Mouse (Mus musculus) spleen, adult 2 months (tissue): ENCODE measurements around the gene Thada. TPM values are rescaled to one million over a fixed set of nuclear protein-coding genes. Genes with fewer than 3 reads are reported as not detected.
"Not testable (repeated sequence)": the region's sequence is repeated elsewhere in the genome, so short reads cannot be mapped to it uniquely, and the experiment has no call there.

Experiments
- DNase-seq, 2 experiments: peaks; one replicate each; pipeline versions ENCODE4 v3.0.0 to v3.0.0-alpha.2; 2012 to 2021; ENCODE audit warnings: low spot score in 2 of 2, low read depth in 1 of 2
- H3K27ac ChIP-seq: fragments of 200-500 bp; 2 replicates; pipeline ENCODE4 v1.5.1; 2012; ENCODE audit warnings: low read length, inconsistent platforms; ENCODE audit not compliant: insufficient read depth
- H3K27me3 ChIP-seq: fragments of 200-500 bp; 2 replicates; pipeline ENCODE4 v1.6.1; 2012; ENCODE audit warnings: mild to moderate bottlenecking, moderate library complexity, low read length, inconsistent platforms; ENCODE audit not compliant: control insufficient read depth, insufficient read depth
- H3K36me3 ChIP-seq: fragments of 200-500 bp; 2 replicates; pipeline ENCODE4 v1.6.1; 2012; ENCODE audit warnings: mild to moderate bottlenecking, low read length, inconsistent platforms; ENCODE audit not compliant: control insufficient read depth, insufficient read depth
- H3K4me1 ChIP-seq: fragments of 200-500 bp; 2 replicates; pipeline ENCODE4 v1.6.1; 2011; ENCODE audit warnings: inconsistent platforms; ENCODE audit not compliant: control insufficient read depth, insufficient read depth, insufficient read length
- H3K4me3 ChIP-seq: fragments of 200-500 bp; 2 replicates; pipeline ENCODE4 v1.5.1; 2011; ENCODE audit warnings: mild to moderate bottlenecking, inconsistent platforms; ENCODE audit not compliant: insufficient read depth, insufficient read length; ENCODE audit errors: extremely low read depth
- CTCF ChIP-seq: fragments of 200-500 bp; IDR thresholded peaks from 2 replicates; pipeline ENCODE4 v1.5.1; 2011; ENCODE audit warnings: mild to moderate bottlenecking, inconsistent platforms; ENCODE audit not compliant: insufficient read depth, insufficient read length, insufficient replicate concordance; ENCODE audit errors: extremely low read depth
- POLR2A ChIP-seq: fragments of 200-500 bp; IDR thresholded peaks from 2 replicates; pipeline ENCODE4 v1.6.1; 2011; ENCODE audit warnings: low read depth, low read length, inconsistent platforms
- WGBS: fragments of 180-500 bp; shearing (Covaris S2); methylation state at CpG from one replicate; pipeline ENCODE4 v1.1.7; 2018; 5-methylcytosine and 5-hydroxymethylcytosine counted together
- polyA plus RNA-seq: library from polyadenylated mRNA; depleted of rRNA; stranded (reverse); fragments of >200 nt; gene quantifications from 2 replicates; pipeline ENCODE4 v1.2.3, GENCODE M21; 2012

Gene Thada
- polyA plus RNA-seq, 1 experiment = 17.2 TPM

GRCm38 (mm10) chr17:84233758-84234157, 232.2 kb downstream of the Thada start:
- H3K27me3 ChIP-seq = no peaks in the 10 kb centered on the region
- TF ChIP-seq CTCF (no peak), POLR2A (no peak)
- peaks cover 6% of the 10 kb centered on the region; the same call in 1 of the 2 replicates for H3K4me1 ChIP-seq
- DNase-seq = no peak
- no peak overlapping the region for H3K4me3 ChIP-seq
- peaks cover 10% of the 10 kb centered on the region for H3K36me3 ChIP-seq
- WGBS = 94% methylated on average over 2 of the region's 2 CpGs
- H3K27ac ChIP-seq = no peak overlapping the region

- Histone ChIP-seq H3K4me3 (no peak overlapping the region), H3K36me3 (peaks cover 16% of the 10 kb centered on the region), H3K27me3 (no peaks in the 10 kb centered on the region), H3K27ac (peak overlapping the region; percentile 43; the same call in 1 of the 2 replicates), H3K4me1 (peaks cover 6% of the 10 kb centered on the region; the same call in 1 of the 2 replicates)
- WGBS = 41% methylated on average over 2 of the region's 2 CpGs
- no peak for DNase-seq
- TF ChIP-seq POLR2A = no peak
Observed at GRCm38 (mm10) chr17:84231361-84231760, 234.6 kb downstream of the Thada start.

GRCm38 (mm10) chr17:84228223-84228622, 237.8 kb downstream of the Thada start:
- no peak for DNase-seq
- Histone ChIP-seq H3K27ac (no peak overlapping the region), H3K4me1 (peaks cover 6% of the 10 kb centered on the region; the same call in 1 of the 2 replicates), H3K27me3 (no peaks in the 10 kb centered on the region), H3K4me3 (no peak overlapping the region), H3K36me3 (peaks cover 16% of the 10 kb centered on the region)
- WGBS = 93% methylated on average over 2 of the region's 2 CpGs
- TF ChIP-seq POLR2A (no peak), CTCF (no peak)

- TF ChIP-seq POLR2A (no peak), CTCF (no peak)
- no peaks in the 10 kb centered on the region for H3K27me3 ChIP-seq
- WGBS = 85% methylated on average over 6 of the region's 6 CpGs
- DNase-seq = no peak
- H3K4me3 ChIP-seq = no peak overlapping the region
- H3K4me1 ChIP-seq = peaks cover 6% of the 10 kb centered on the region; the same call in 1 of the 2 replicates
- peaks cover 16% of the 10 kb centered on the region for H3K36me3 ChIP-seq
- no peak overlapping the region for H3K27ac ChIP-seq
Observed at GRCm38 (mm10) chr17:84226681-84227080, 239.3 kb downstream of the Thada start.

GRCm38 (mm10) chr17:84226231-84226630, 239.8 kb downstream of the Thada start:
- Histone ChIP-seq H3K36me3 (peaks cover 16% of the 10 kb centered on the region), H3K27me3 (no peaks in the 10 kb centered on the region), H3K27ac (no peak overlapping the region), H3K4me1 (peaks cover 5% of the 10 kb centered on the region; the same call in 1 of the 2 replicates), H3K4me3 (no peak overlapping the region)
- TF ChIP-seq CTCF = no peak
- no peak for TF ChIP-seq POLR2A
- 79% methylated on average over 5 of the region's 5 CpGs for WGBS
- DNase-seq = peak in 1 of 2 experiments; percentile 17

- 92% methylated on average over 15 of the region's 15 CpGs for WGBS
- TF ChIP-seq POLR2A (no peak), CTCF (no peak)
- Histone ChIP-seq H3K4me3 (no peak overlapping the region), H3K27ac (no peak overlapping the region), H3K27me3 (no peaks in the 10 kb centered on the region), H3K36me3 (peaks cover 10% of the 10 kb centered on the region), H3K4me1 (no peaks in the 10 kb centered on the region; the same call in 1 of the 2 replicates)
- DNase-seq = no peak
Observed at GRCm38 (mm10) chr17:84224217-84224887, 241.7 kb downstream of the Thada start.

GRCm38 (mm10) chr17:84218841-84219240, 247.2 kb downstream of the Thada start:
- not testable (repeated sequence) for H3K4me1 ChIP-seq, H3K36me3 ChIP-seq, H3K27ac ChIP-seq, DNase-seq, H3K27me3 ChIP-seq, H3K4me3 ChIP-seq
- WGBS = 98% methylated on average over 2 of the region's 2 CpGs
